Mouse (Mus musculus) CH12.LX (cell line): ENCODE results near the gene Dglucy.

Experiments used
- CTCF ChIP-seq, 2 experiments: IDR thresholded peaks in 1 of 2; conservative IDR thresholded peaks in 1 of 2; 2 replicates each; pipeline ENCODE4 v1.5.1; 2011 to 2012; ENCODE audit warnings: low read depth in 2 of 2, low read length in 2 of 2, improper control_type of control experiment in 1 of 2, inconsistent platforms in 1 of 2, mild to moderate bottlenecking in 1 of 2, moderate library complexity in 1 of 2
- E2F4 ChIP-seq: IDR thresholded peaks from 2 replicates; pipeline ENCODE4 v1.6.1; 2011; ENCODE audit warnings: low read depth, low read length, improper control_type of control experiment; ENCODE audit not compliant: insufficient replicate concordance
- MAFK ChIP-seq: IDR thresholded peaks from 2 replicates; pipeline ENCODE4 v1.6.1; 2011; ENCODE audit warnings: low read length, improper control_type of control experiment; ENCODE audit not compliant: insufficient replicate concordance
- MAZ ChIP-seq: IDR thresholded peaks from 2 replicates; pipeline ENCODE4 v1.6.1; 2012; ENCODE audit warnings: low read depth, mild to moderate bottlenecking, inconsistent platforms, low read length, improper control_type of control experiment, moderate library complexity
- POLR2A ChIP-seq: IDR thresholded peaks from 2 replicates; pipeline ENCODE4 v1.6.1; 2011; ENCODE audit warnings: low read depth, mild to moderate bottlenecking, improper control_type of control experiment, low read length
- RCOR1 ChIP-seq: conservative IDR thresholded peaks from 2 replicates; pipeline ENCODE4 v1.6.1; 2012; ENCODE audit warnings: low read depth, mild to moderate bottlenecking, inconsistent platforms, low read length, improper control_type of control experiment
- TBP ChIP-seq: conservative IDR thresholded peaks from 2 replicates; pipeline ENCODE4 v1.6.1; 2011; ENCODE audit warnings: low read depth, low read length, improper control_type of control experiment
- TCF12 ChIP-seq: IDR thresholded peaks from 2 replicates; pipeline ENCODE4 v1.6.1; 2014; ENCODE audit warnings: low read depth, mild to moderate bottlenecking, inconsistent platforms, low read length, improper control_type of control experiment
- USF1 ChIP-seq: IDR thresholded peaks from 2 replicates; pipeline ENCODE4 v1.6.1; 2014; ENCODE audit warnings: low read depth, mild to moderate bottlenecking, inconsistent platforms, low read length, improper control_type of control experiment

- no peak for TF ChIP-seq CTCF (conservative IDR thresholded peaks at IDR 0.05 in 1 of 2, IDR thresholded peaks at IDR 0.05 in 1 of 2; ENCODE audit: low read depth in 2 of 2, low read length in 2 of 2)
- TF ChIP-seq RCOR1: no peak
- TF ChIP-seq POLR2A: no peak
- no peak for TF ChIP-seq E2F4
- no peak for TF ChIP-seq USF1
- TF ChIP-seq MAZ: no peak
- TF ChIP-seq TCF12: no peak
- no peak for TF ChIP-seq TBP
- no peak for TF ChIP-seq MAFK
Measured at GRCm38 (mm10) chr12:100890548-100890947, 111.7 kb downstream of the Dglucy start.
